Mouse (Mus musculus) ES-Bruce4 (cell line): ENCODE measurements around the gene Itgb4.

Source experiments
- CTCF ChIP-seq: IDR thresholded peaks from one replicate; pipeline ENCODE4 v1.8.1; 2011; ENCODE audit warnings: low read depth, low read length
- EP300 ChIP-seq: IDR thresholded peaks from 2 replicates; pipeline ENCODE4 v1.6.1; 2011; ENCODE audit warnings: low read depth, low read length; ENCODE audit not compliant: insufficient read depth
- POLR2A ChIP-seq: IDR thresholded peaks from one replicate; pipeline ENCODE4 v1.8.1; 2011; ENCODE audit warnings: low read length; ENCODE audit not compliant: insufficient read depth

- TF ChIP-seq EP300 (no peak), CTCF (no peak), POLR2A (no peak)
Measured at GRCm38 (mm10) chr11:116004186-116004823, 29.8 kb downstream of the Itgb4 start.
